Mouse (Mus musculus): ENCODE data around the gene Gps2.

- no peak for TF ChIP-seq POLR2A (IDR thresholded peaks at IDR 0.05; ENCODE audit: control insufficient read depth, extremely low read depth, insufficient read depth, low read length, poor library complexity)
- TF ChIP-seq CTCF (IDR thresholded peaks at IDR 0.05; ENCODE audit: borderline replicate concordance, control insufficient read depth, extremely low read depth, insufficient read depth, low read length, poor library complexity) = no peak
These were observed 42.5 kb downstream of the Gps2 start for GRCm38 (mm10) chr11:69956218-69956617.

Data from thymus, adult 2 months (tissue).